Mouse (Mus musculus) stomach, adult 2 months (tissue): Measurements from ENCODE around the gene Oas1h. TPM values are rescaled to one million over a fixed set of nuclear protein-coding genes. Genes with fewer than 3 reads are reported as not detected.

Source experiments
- polyA plus RNA-seq: library from polyadenylated mRNA; depleted of rRNA; stranded (reverse); fragments of >200 nt; gene quantifications from 2 replicates; pipeline ENCODE4 v1.2.3, GENCODE M21; 2012; rRNA removed

Oas1h gene
- not detected in 2 replicates for polyA plus RNA-seq

DNA sequence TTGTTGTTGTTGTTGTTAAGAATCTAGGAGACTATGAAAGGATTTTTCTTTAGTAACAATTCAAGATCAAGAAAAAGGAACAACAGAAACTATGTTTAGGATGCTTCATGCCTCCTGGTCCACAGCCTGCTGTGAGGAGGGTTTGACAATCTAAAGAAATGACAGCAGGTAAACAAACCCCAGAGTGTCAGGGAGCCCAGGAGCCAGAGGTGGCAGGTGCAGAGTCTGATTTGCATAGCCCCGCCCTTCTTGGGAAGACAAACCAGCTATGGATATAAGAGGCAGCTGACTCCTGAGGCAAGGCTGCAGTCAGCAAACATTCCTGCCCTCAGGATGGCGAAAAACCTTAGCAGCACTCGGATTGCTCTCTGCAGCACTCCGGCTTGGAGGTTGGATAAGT is at the start of gene Oas1h:
Oas1h (plus strand) TSS at position 301 of the 400 bp plus-strand sequence.

GRCm38 (mm10) chr5:120811951-120812819 is 49.0 kb upstream of the Oas1h start, which contains the start of gene Oas1c:
TSS of gene Oas1c (minus strand) at chr5:120812514.

GRCm38 (mm10) chr5:120847067-120847466 is 14.2 kb upstream of the Oas1h start, which contains the start of gene Oas1f:
TSS of gene Oas1f (plus strand) at chr5:120847367.

DNA sequence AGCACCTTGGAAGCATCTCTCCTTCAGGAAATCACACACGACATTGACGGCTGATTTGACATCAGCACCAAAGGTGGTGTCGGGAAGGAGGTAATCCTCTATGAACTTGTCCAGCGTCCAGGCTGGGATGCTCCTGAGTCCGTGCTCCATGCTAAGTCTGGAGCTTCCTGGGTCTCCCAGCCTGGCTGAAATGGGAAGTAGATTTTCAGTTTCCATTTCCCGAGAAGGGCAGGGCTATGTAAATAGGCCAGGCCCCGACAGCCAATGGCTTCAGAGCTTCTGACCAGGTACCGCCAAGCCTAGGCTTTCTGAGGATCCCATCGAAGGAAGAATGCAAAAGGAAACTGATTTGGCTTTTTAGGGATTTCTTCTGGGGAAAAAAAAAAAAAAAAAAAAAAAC is 26.2 kb downstream of the Oas1h start, which contains the start of gene Oas1g:
Oas1g (minus strand) TSS at position 201 of the 400 bp plus-strand sequence.

DNA sequence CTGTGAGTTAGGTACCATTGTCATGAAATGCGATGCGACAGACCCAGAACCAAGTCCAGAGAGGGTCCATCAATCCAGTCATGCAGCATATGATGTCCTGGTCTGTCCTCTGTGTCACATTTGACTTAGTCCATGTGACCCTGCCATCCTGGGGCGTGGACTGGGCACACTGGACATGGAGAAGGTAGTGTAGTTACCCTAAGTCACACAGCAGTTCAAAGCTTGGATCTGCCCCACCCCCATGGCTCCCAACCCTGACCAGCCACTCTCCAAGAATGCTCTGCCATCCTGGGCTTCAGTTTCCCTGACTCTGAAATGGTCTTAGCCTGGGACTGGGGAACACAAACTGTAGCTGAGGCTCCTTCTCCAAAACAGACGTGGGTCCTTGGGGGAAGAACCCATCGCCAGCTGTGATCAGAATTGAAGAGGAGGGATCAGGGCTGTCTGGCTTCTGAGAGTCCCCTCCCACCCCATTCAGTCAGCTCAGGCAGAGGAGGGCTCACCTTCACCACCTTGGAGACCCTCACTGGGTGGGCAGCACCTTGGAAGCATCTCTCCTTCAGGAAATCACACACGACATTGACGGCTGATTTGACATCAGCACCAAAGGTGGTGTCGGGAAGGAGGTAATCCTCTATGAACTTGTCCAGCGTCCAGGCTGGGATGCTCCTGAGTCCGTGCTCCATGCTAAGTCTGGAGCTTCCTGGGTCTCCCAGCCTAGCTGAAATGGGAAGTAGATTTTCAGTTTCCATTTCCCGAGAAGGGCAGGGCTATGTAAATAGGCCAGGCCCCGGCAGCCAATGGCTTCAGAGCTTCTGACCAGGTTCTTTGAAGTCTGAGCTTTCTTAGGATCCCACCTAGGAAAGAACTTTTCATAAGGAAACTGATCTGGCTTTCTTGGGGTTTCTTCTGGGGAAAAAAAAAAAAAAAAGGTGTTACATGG is 45.8 kb downstream of the Oas1h start, which contains the start of gene Oas1a:
Oas1a (minus strand) TSS at position 731 of the 943 bp plus-strand sequence.

DNA sequence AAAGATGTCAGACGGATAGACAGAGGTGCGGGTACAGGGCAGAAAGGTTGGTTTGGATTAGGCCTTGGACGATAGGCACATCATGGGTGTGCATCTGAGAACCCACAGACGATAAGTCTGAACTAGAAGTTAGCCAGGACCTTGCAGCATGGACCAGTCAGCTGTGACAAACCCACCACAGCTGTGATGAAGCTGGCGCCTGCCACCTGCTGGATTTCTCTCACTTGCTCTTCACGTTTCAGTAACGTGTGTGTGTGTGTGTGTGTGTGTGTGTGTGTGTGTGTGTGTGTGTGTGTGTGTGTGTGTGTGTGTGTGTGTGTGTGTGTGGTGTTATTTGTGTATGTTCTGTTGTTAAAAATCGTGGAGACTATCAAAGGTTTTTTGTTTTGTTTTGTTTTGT is 53.0 kb downstream of the Oas1h start, which contains the start of gene Oas1d:
Oas1d (plus strand) TSS at position 333 of the 400 bp plus-strand sequence.

Other genes with a start within 250 kb of the Oas1h start
- gene Rita1, start 248.8 kb upstream of the Oas1h start, polyA plus RNA-seq, result 22.2 and 28.6 TPM in 2 replicates
- gene Ddx54, start 248.7 kb upstream of the Oas1h start, polyA plus RNA-seq, result 17.6 and 22.7 TPM in 2 replicates
- gene Cfap73, start 227.2 kb upstream of the Oas1h start, polyA plus RNA-seq, result not detected in 2 replicates
- gene Rasal1, start 212.6 kb upstream of the Oas1h start, polyA plus RNA-seq, result 2.4 and 2.5 TPM in 2 replicates
- gene Dtx1, start 149.5 kb upstream of the Oas1h start, polyA plus RNA-seq, result 3.1 and 5.5 TPM in 2 replicates
- 4.3 and 7.3 TPM in 2 replicates for gene Oas2, start 111.6 kb upstream of the Oas1h start, polyA plus RNA-seq
- gene Oas3, start 83.8 kb upstream of the Oas1h start, polyA plus RNA-seq, result 2.0 and 2.5 TPM in 2 replicates
- gene Oas1e, start 65.9 kb upstream of the Oas1h start, polyA plus RNA-seq, result 0.11 TPM in 1 of 2 replicates, not detected in the other
- 1.1 and 1.9 TPM in 2 replicates for gene Oas1c, start 48.9 kb upstream of the Oas1h start, polyA plus RNA-seq
- gene Oas1f, start 14.1 kb upstream of the Oas1h start, polyA plus RNA-seq, result not detected in 2 replicates
- 8.6 and 10.4 TPM in 2 replicates for gene Oas1g, start 26.2 kb downstream of the Oas1h start, polyA plus RNA-seq
- gene Oas1a, start 46.1 kb downstream of the Oas1h start, polyA plus RNA-seq, result 14.3 and 16.5 TPM in 2 replicates
- not detected in 2 replicates for gene Oas1d, start 53.1 kb downstream of the Oas1h start, polyA plus RNA-seq
- 0.03 TPM in 2 replicates for gene Rph3a, start 148.7 kb downstream of the Oas1h start, polyA plus RNA-seq